Mouse (Mus musculus) frontal cortex, postnatal 10 days (tissue): ENCODE measurements at regions not wholly inside any gene's neighbourhood (a gene's known extent, or its start where the extent isn't known, plus 50 kb on each side); places are given as distances from the start of the nearest gene placed in this dataset.

Source experiments
- DNase-seq, 2 experiments: peaks; one replicate each; pipeline ENCODE4 v3.0.0; 2022; ENCODE audit warnings: low spot score in 2 of 2, mixed read lengths in 1 of 2

DNA sequence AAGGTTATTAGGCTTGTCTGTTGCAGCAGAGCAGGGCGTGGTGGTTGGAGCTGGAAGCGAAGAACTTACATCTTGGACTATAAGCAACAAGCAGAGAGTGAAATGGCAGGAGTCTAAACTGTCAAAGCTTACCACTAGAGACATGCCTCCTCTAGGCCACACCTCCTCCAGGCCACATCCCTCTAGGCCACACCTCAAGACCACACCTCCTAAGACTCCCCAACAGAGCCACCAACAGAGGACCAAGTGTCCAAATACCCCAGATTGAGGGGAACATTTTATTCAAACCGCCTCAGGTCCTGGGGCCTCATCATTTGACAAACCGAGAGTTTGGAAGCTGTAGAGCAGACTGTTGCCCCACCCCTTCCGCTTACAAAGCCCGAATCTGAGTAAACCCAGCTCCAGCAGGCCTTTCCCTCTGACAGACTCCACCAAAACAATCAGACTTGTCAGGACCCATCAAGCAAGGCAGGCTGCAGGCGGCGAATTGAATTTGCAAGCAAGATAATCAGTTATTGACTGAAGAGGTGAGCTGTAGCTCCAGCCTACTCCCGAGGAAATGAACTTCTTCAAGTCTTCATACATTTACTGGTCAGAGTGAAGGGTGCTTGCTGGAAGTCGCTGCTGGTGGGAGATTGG is 253.5 kb upstream of the Kcnab2 start:
- DNase-seq: no peak

DNA sequence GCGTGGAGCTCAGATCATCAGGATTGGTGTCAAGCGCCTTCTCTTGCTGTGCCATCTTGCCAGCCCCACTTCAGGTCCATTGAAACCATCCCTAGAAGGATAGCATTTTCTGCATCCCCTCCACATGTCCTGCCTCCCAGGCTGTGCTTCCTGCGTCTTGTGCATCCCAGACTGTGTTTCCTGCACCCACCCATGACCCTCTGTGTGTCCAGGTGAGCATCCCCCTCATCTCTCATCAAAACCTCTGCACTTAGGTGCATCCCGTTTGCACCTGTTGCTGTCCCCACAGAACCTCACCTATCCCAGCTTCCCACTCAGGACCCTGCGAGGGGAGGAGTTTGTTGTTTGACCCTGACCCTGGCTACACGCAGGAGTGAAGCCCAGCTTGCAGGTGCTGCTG is 251.8 kb upstream of the Kcnab2 start:
- no peak for DNase-seq

DNA sequence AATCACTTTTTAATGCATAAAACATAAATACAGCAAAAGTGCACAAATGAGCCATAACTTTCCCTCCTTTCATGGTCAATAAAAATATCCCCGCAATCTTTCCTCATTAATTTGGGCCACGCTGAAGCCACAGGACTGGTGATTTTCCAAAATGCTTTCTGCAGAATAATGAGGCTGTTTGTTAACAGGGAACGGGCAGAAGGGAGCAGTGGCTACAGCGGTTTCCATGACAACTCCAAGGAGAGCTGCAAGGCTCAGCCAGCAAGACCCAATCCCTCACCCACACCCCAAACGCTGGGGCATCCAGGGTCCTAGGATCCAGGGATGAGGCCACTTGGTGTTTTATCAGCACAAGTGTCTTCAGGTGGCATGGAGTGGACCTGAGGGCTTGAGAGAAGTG is 248.2 kb upstream of the Kcnab2 start:
- DNase-seq: no peak

DNA sequence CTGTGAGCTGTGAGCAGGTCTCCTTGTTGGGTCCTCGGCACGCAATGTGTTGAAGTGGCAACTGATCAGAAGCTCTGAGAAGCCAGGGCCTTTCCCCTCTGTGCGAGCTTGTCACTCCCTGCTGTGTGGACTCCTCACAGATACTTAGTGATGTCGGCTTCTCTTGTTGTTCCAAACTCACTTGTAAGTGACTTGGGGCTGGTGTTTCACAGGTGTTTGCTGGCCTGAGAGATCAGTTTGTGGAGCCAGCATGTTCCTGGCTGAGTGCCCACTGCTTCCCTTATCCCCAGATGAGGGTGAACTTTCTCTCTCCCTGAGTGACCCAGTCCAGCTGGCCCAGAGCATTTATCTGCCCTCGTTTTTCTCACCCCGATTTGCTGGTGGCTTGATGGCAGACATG is 247.8 kb upstream of the Kcnab2 start:
- no peak for DNase-seq

DNA sequence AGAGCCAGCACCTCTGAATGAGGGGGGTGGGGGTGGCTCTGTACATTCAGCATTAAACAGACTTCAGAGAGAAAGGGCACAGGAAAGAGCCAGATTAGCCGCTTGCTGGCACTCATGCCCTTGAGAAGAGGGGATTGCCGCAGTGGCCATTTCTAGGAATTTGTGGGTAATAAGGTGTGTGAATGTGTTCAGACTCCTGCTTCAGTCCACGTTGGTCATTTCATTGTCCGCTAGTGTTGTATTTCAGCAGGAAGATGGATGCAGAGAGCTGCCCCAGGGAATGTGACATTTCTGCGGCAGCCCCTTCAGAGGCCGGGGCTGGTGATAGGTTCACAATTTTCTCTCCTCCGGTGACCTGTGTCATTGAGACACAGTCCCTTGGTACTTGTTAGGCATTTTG is 247.1 kb upstream of the Kcnab2 start:
- no peak for DNase-seq

DNA sequence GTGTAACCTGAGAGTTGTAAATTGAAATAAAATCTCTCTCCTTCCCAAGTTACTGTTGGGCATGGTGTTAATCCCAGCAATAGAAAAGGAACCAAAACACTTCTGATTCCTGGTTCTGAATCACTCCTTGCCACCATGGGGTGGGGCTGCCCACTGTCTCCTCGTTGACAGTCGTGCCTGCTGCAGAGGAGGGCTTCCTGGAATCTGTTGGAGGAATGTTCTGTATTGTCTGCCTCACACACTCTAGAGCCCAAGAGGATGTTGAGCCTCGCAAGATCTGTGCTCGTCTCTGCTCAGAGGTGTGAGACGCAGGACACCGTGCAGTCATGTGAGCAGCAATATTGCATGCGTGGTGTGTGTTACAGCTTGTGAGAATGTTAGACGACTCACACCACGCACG is 246.4 kb upstream of the Kcnab2 start:
- no peak for DNase-seq

DNA sequence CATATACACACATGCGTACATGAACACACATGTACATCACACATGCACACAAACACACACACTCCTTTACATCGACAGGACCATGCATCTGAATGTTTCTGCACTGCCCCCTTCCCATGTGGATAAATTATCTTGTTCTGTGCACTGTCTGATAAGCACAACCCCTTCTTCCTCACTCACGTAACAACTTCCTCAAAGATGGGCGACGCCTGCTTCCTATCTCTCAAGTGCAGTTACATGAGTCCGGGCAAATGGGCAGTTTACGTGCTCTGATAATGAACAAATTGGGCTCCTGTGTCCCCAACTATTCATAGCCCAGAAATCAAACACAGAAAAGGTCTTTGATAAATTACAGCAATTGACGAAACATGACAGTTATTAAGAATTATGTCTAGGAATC is 242.9 kb upstream of the Kcnab2 start:
- DNase-seq: no peak

DNA sequence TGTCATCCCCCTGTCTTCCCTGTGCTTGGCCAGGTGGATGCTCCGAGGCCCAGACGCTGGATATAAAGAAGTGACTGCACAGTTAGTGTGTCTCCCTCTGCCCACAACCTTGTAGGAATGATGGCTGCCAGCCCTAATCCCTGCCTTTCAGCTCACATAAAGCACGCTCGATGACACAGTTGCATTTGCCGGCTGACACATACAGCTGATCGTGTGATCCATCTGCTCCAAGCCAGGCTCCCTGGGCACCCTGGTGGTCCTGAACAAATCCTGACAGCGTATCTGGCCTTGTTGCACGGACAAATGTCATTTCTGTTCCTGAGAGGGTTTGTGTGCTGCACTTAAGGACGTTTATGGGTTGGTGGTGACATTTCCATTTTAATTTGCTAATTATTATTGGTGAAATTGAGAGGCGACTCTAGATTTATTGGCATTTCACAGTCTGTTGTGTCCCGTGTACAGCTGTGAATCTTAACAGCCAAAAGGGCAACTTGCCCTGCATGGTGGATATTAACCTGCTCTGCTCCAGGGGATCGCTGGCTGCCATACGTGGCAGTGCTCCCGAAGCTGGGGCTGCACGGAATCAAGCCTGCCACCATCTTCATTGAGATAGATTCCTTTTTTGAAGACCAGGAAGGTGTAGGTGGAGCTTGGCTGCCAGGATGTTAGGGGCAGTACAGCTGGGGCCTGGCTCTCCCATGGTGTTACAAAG is 241.9 kb upstream of the Kcnab2 start:
- DNase-seq: no peak

DNA sequence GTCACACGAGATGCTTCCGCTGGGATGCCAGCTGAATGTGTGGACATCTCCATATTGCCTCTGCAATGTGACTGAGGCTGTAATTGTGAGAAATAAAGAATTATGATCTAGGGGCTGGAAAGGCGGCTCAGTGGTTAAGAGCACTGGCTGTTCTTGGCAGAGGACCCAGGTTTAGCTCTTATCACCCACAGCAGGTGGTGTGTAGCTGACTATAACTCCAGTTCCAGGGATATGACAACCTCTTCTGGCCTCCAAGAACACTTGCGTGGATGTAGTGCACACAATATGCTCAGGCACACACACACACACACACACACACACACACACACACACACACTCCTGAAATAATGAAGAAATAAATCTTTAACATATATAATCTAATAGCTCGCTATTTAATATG is 232.7 kb upstream of the Kcnab2 start:
- DNase-seq: no peak

DNA sequence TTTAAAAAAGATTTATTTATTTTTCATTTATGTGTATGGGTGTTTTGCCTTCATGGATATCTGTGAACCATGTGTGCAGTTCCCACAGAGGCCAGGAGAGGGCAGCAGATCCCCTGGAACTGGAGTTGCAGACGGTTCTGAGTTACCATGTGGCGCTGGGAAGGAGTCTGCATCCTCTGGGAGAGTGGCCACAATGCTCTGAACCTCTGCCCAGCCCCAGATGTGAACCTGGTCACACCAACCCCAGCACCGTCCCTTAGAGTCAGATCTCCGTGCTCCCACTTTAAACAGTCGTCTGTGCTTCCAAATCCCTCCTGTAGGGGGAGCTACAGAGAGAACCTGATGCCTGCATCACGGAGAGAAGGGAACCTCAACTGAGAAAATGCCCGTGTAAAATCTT is 222.5 kb upstream of the Kcnab2 start:
- DNase-seq: no peak

DNA sequence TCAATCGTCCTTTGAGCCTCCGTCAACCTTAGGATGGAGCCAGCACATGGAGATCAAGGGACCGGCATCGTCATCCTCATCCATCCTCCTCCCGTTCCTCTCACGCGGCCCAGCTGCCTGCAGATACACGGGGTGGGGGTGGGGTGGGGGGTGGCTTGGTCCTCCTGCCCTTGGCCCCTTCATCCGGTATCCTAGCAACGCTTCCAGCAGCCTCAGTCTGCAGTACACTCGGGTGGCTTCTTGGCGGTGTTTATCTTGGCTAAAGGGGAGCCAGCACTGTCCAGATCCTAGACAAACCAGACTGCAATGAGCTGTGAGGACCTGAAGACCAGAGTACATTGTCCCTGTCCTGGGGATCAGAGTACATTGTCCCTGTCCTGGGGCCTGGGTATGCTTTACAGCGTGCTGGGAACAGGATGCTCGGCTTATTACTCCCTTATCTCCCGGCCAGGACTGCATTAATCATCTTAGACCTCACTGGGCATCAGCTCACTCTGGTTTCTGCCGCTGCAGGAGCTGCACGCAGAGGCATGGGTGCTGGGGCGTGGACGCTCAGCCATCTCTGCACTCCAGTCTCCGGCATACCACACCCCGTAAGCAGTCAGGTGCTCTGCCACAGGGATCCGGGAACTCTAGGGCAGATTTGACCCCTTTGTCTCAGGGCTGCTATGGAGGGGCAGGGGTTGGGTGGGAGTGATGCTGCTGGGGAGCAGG is 219.7 kb upstream of the Kcnab2 start:
- DNase-seq: peak; percentile 14 to 20

DNA sequence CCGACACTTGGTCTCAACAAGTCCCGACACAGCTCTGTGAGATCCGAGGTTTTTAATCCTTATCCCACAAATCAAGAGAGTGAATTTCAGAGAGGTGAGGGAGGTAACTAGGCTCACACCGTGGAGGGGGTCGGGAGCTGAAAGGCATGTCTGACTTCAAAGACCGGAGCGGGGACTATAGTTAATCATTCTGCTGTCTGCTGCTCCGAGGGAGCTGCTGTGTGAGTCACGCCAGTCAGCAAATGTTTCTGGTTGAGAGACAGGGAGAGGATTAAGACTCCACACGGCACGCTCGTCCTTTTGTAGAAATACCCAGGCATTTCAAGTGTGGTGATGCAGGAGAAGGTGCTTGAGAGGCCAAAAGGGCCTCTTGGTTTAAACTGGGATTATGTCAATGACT is 214.1 kb upstream of the Kcnab2 start:
- no peak for DNase-seq

DNA sequence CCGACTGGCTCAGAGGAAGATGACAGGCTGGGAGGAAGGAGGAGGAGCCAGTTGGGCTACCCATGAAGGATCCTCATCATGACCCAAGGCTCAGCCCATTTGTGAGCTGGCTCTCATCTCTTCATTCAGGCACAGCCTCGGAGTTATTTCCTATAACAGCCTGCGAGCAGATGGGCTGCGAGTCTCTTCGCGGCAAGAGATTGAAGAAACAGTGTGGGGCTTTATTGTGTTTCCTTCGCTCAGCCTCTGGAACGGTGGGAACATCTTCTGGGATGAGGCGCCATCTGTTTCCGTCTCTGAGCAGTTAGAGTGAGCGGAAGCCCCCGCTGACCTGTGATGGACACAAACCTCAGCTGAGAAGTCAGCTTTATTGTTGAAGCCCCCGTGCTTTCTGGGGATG is 213.6 kb upstream of the Kcnab2 start:
- DNase-seq: peak in 1 of 2 experiments; percentile 15

DNA sequence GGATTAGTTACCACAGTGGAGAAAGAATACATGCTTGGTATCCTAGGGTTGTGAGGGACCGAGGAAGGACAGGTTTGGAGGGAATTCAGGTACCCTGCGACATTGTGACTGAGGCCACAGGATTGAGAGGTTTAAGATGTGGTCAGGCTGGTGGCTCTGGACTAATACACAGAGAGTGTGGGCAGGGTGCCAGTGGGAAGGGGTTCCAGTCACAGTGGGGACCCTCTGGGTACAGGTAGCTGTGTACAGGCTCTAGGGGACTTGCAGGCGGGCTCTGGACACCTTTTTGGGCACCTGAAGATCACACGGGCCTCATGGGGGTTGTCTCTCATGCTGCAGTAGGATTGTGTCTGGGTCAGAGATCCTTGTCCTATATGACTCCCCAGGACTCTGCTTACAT is 213.1 kb upstream of the Kcnab2 start:
- no peak for DNase-seq

DNA sequence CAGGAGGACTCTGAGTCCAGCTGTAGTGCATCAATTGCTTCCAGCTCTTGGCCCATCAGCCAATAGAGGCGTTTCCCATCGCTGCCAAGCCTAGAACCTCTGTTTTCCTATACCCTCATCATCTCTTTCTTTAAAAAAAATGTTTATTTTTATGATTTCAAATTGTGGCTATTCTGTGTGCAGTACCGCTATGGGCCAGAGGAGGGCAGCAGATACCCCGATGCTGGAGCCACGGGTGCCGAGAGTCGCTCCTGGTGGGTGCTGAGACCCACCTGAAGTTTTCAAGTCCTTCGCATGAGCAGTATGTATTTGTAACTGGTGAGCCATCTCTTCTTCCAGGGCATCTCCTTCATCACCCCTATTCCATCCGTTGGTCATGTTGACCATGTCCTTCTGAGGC is 212.2 kb upstream of the Kcnab2 start:
- no peak for DNase-seq

DNA sequence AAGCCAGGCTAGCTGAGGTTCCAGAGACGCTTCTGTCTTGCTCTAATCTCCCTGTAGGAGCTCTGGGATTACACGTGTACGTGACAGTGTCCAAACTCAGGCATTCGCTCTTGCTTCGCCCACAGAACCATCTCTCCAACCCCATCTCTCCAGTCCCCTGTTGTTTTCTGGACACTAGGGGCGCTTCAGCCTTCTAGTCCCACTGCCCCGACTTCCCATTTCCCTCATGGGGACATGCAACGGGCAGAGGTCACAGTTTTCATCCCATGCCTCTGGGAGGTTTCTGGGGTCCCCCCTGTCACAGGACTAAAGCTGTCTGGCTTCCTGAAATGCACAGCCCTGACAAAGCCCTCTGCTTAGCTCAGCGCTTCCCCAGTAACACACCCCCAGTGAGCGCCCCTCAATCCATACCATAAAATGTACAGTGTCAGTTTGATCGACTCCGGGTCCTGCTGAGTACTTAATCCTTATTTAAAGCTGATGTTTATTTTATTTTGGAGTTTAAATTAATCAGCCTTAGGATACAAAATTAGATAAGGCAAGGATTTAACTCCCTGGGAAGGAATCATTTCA is 208.9 kb upstream of the Kcnab2 start:
- no peak for DNase-seq

DNA sequence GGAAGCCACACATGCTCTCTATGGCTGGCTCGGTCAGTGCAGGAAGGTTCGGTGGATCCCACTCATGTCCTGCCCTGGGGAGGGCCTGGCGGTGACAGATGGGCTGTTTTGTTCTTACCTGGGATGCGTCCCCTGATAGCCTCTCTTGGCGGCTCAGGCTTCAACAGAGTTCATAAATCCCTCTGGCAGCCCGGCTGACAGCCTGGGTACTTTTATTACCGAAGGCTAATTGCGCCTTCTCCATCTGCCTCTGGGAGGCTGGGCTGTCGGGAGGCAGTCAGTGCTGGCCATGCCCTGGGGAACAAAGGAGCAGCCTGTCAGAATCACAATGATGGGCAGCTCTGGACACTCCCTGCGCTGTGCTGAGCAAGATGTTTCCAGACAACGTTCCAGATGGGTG is 196.5 kb upstream of the Kcnab2 start:
- DNase-seq: no peak

DNA sequence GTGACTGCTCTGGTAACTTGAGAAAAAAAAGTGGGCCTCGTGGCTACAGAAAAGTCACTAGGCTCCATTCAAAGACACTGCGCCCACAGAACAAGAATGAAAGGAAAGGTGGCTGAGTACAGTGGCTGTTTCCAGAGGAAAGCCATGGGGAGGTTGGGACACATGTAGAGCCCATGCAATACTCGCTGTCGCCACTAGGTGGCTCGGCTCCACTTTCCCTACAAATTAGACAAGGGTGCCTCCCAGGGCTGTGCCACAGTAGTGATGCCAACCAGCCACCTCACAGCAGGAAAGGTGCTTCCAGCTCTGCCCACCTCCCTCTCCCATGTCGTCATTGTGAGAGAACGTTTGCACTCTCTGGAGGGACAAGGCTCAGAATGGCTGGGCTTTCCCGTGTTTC is 185.8 kb upstream of the Kcnab2 start:
- DNase-seq: no peak

DNA sequence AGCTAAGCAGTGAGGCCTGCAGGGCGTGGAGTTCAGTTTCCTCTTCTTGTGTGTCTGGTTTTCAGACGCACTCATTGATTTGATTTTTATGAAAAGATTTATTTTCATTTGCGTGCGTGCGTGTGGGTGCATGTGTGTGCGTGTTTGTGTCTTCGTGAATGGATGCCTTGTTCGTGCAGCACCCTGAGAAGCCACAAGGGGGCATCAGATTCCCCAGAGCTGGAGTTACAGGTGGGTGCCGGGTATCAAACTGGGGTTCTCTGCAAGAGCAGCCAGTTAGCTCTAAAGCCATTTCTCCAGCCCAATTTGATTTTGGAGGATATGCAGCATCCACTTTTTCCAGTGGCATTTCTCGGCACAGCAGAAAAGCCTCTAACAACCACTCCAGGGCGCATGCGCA is 185.4 kb upstream of the Kcnab2 start:
- no peak for DNase-seq

DNA sequence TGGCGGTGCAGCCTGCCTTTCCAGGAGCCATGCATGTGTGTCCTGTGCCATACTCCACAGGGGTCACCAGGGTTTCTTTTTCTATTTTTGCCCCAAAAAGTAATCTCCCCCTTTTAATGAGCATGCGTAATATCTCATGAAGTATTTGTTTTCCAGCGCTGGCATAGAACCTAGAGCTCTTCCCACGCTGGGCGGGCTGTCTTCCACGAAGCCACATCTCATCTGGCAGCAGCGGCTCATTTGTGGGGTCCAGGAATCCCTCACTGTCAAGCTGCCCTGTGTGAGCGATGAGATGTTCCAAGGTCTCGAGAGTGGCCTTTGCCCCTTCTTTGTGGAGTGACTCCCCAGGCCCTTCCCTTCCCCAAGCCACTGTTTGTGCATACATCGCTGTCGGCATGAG is 184.8 kb upstream of the Kcnab2 start:
- DNase-seq: no peak

DNA sequence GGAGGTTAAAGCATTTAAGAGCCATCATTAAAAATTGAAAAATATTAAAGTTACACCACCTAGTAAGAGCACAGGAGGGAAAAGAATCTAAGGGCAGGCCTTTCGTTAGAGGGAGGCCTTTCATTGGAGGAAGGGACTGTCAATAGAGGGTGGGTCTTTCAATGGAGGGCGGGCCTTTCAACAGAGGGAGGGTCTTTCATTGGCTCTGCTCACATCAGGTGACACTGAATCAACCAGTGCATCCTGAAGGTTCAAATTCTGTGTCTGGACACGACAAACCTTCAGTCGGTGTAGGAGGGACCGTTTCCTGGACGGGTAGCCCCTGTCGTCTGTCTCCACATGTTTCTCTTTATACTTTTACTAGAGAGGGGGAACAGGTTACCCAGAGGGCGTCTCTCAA is 172.5 kb upstream of the Kcnab2 start:
- no peak for DNase-seq

DNA sequence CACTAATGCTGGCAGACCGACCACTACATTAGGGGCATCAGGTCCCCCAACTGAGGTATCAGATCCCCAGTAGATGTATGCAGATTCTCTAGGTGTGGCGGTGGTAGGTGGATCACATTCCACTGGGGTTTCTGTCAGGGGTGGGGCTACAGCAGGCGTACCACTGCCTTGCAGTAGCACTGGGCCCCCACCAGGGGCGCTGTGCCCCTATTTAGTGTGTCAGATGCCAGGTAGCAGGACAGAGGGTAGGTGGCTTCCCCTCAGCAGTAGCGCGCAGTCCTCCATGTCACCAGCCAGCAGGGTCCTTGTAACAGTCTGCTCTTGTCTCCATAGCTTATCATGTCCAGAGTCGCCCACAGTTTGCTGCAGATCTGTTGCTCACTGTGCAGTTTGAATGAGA is 169.9 kb upstream of the Kcnab2 start:
- DNase-seq: no peak

DNA sequence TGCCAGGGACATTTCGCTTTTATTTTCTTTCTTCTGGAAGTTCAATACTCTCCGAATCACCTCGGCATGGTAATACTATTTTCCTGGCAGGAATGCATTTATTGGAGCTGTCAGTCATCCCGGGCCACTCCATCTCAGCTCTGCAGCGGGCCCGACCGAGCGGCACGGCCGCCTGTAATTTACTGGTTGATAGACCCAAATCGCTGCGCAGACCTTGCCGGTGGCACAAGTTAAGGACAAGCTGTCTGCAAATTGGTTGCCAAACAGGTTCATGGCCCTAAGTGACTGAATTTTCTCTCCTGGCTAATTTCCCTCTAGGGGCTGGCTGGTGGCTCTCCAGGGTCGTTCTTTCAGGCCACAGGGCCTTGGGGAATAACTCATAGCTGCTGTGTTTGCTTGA is 169.4 kb upstream of the Kcnab2 start:
- DNase-seq: no peak
